Mouse (Mus musculus) right cerebral cortex, postnatal 36 days (tissue): ENCODE measurements at regions not wholly inside any gene's neighbourhood (a gene's known extent, or its start where the extent isn't known, plus 50 kb on each side); places are given as distances from the start of the nearest gene placed in this dataset.

Experiments
- DNase-seq, 2 experiments: peaks; one replicate each; pipeline ENCODE4 v3.0.0; 2022; ENCODE audit warnings: low spot score in 2 of 2, mixed read lengths in 1 of 2

DNA sequence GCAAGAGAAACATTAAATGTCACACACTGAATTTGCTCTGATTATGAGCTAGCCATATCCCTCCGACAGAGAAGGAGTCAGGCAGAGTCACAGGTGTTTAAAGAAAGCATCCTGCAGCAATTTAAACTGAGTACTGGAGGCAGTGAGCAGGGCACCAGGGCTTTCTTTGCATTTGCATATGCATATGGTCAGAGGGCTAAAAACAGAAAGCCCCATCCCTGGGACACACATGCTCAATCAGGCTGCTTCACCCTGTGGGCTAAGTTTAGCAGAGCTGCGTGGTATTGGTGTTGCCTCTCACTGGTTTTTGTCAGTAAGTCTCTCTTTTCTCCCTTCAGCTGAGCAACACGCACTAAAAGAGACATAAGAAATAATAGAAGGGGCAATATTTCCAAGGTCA lies 289.9 kb upstream of the Rps6ka3 start:
- DNase-seq: no peak

GRCm38 (mm10) chrX:158921424-158921823 lies 288.7 kb upstream of the Rps6ka3 start:
- DNase-seq: no peak

GRCm38 (mm10) chrX:158921838-158922450 lies 288.2 kb upstream of the Rps6ka3 start:
- peak; percentile 67 to 71 for DNase-seq

GRCm38 (mm10) chrX:158923081-158923561 lies 287.0 kb upstream of the Rps6ka3 start:
- DNase-seq: peak; percentile 76 to 78

DNA sequence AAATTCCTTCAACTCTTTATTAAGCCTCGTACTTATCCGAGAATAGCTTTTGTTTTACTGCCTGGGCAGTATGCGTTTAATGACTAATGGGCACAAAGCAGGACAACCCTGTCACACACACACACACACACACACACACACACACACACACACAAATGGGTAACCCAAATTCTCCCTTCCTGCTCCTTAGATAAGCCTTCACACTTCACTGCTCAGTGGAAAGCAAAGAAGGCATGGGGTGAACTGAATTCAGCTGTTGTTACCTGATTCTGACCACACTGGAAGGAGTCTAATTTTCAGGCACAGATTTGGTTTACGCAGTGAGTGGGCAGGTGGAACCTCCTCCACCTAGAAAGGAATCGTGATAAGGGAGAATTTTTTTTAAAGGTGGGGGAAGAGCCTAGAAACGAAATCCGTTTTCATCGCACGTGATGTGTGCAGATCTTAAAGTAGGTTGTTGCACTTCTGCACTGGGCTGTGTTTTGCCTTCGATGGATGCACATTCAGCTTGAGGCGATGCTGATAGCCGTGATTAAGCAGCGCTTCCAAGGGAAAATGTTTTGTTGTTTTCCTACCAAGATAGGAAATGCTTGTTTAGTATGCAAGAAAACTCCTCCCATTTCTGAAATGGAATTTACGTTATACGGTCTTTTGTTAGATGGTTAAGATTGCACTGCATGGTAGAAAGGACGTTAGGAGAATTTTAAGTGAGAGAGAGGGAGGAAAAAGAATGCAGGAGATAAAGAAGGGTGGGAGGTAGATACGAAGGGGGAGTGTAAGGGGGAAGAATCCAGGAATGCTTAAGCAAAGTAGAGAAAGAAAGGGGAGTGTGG lies 286.2 kb upstream of the Rps6ka3 start:
- DNase-seq: no peak

- DNase-seq: no peak
Measured at GRCm38 (mm10) chrX:158924490-158925398, 285.4 kb upstream of the Rps6ka3 start.

GRCm38 (mm10) chrX:158931864-158932263 lies 278.2 kb upstream of the Rps6ka3 start:
- no peak for DNase-seq

GRCm38 (mm10) chrX:158947191-158947590 lies 262.9 kb upstream of the Rps6ka3 start:
- DNase-seq: no peak

GRCm38 (mm10) chrX:158971726-158972125 lies 238.4 kb upstream of the Rps6ka3 start:
- no peak for DNase-seq

GRCm38 (mm10) chrX:158976648-158977047 lies 233.5 kb upstream of the Rps6ka3 start:
- no peak for DNase-seq

- no peak for DNase-seq
Measured at GRCm38 (mm10) chrX:158984721-158985120, 225.4 kb upstream of the Rps6ka3 start.

GRCm38 (mm10) chrX:158987676-158988075 lies 222.4 kb upstream of the Rps6ka3 start:
- no peak for DNase-seq

GRCm38 (mm10) chrX:159018955-159019354 lies 191.2 kb upstream of the Rps6ka3 start:
- DNase-seq: no peak

DNA sequence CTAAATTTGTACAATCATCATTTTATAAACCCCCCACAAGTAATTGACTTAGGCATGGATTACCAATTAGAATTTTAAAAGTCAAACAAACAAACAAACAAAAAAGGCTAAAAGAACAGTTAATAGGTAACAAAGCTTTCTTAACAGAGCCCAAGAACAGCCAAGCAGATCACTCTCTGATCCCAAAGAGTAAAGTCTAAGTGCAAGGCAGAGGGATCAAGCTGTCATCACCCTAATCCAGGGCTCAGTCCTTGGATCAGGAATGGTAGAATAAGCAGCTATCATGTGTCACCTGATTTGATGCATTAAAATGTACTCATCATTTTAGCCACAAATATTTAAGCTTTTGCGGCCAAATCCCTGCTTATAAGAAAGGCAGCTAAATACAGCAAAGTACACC lies 183.8 kb upstream of the Rps6ka3 start:
- no peak for DNase-seq

GRCm38 (mm10) chrX:159031927-159032326 lies 178.2 kb upstream of the Rps6ka3 start:
- no peak for DNase-seq

DNA sequence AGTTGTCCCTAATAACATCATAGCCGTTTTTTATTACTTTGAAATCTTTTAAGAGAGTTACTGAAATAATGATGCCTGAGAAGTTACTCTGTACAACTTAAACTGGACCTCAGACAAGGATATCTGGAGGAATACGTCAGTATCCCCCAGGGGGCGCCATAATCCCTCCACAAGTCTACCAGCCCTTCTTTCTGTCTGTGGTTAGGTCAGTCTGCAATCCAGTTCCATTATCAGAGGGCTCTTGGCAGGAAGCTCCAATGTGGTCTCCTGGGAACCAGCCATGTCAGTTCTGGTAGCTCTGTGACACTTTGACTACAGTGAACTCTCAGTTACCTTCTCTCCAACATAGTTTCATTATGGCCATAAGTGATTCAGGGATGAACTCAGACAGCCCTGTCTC lies 166.7 kb upstream of the Rps6ka3 start:
- no peak for DNase-seq

DNA sequence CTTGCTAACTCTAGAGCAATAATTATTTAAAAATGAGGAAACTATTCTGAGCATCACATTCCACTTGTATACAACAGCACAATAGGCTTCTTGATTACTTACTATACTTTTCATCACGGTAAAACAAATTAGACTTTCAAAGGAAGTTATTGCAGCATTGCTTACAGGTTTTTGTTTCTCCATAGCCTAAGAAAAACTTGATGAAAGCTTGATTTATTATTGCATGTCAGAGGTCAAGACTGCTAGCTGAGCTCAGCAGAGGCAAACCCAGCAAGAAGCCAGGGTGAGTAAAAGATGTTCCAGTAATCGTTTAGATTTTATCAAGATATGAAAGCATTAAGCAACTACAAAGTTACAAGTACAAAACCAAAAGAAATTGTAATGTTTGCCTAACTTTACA lies 162.2 kb upstream of the Rps6ka3 start:
- DNase-seq: no peak

GRCm38 (mm10) chrX:159055689-159056461 lies 154.2 kb upstream of the Rps6ka3 start:
- no peak for DNase-seq

- no peak for DNase-seq
Measured at GRCm38 (mm10) chrX:159056462-159056805, 153.7 kb upstream of the Rps6ka3 start.

DNA sequence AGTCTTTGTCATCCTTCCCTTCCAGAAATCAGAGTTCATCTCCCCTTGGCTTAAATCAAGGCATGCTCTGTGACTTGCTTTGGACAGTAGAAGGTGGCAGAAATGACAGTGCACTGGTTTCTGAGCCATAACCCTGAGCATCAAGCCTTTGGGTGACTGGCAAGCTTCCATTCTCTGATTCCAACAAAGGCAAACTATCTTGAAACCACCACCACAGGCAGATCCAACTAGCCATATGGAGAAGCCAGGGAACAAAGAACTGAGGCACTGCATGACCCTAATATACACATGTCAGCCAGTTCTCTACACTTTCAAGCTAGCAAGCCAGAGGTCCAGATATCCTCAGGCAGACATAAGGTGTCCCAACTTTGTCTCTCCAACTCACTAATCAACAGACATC lies 151.2 kb upstream of the Rps6ka3 start:
- no peak for DNase-seq

DNA sequence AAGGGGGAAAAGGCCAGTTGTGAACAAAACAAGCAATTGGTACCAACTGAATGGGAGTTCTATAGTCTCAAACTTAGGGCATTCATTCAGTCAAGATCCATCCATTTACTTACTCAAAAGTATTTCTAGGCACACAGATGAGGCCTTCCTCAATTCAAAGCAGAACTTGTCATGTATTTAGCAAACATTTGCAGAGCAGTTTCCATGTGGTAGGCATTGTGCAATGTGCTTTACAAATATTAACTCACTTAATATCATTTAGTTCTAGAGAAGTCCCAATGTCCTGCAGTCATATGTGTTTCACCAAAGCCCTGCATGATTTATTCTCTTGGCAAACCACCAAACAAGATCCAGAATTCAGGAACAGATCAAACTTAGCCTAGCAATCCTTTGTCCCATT lies 148.8 kb upstream of the Rps6ka3 start:
- no peak for DNase-seq
